Mouse (Mus musculus): Measurements from ENCODE around the gene Gnb1l. TPM values are rescaled to one million over a fixed set of nuclear protein-coding genes. Genes with fewer than 3 reads are reported as not detected.
A peak's percentile ranks its signal among the peaks of the same experiment; 100 is the strongest.

Gene Gnb1l
- polyA plus RNA-seq, 1 experiment from 2014 or later = 16.9 TPM

GRCm38 (mm10) chr16:18583169-18583568 lies 84.7 kb downstream of the Gnb1l start:
- Histone ChIP-seq H3K27me3 (replicated peaks; ENCODE audit: control insufficient read depth, insufficient read depth, low read length) (peaks cover 94% of the 10 kb centered on the region), H3K27ac (ENCODE audit: low read depth) (no peak overlapping the region), H3K4me2 (ENCODE audit: low read length) (no peak overlapping the region), H3K9ac (ENCODE audit: low read length) (no peak overlapping the region), H3K4me3 (ENCODE audit: low read depth, low read length) (no peak overlapping the region), H3K36me3 (ENCODE audit: control insufficient read depth, insufficient read depth, low read length) (no peaks in the 10 kb centered on the region), H3K9me3 (ENCODE audit: control insufficient read depth, low read length) (no peaks in the 10 kb centered on the region), H3K4me1 (replicated peaks; ENCODE audit: control insufficient read depth, insufficient read depth, low read length) (peaks cover 18% of the 10 kb centered on the region)
- ATAC-seq (replicated peaks; ENCODE audit: low FRiP score, low TSS enrichment, low read depth) (no peak), DNase-seq (ENCODE audit: low spot score) (no peak)
- WGBS = 29% methylated on average over 10 of the region's 10 CpGs

- H3K4me2 ChIP-seq (ENCODE audit: low read length) = no peak overlapping the region
- 24% methylated on average over 10 of the region's 10 CpGs for WGBS
Measured at GRCm38 (mm10) chr16:18583673-18584357, 85.3 kb downstream of the Gnb1l start.

GRCm38 (mm10) chr16:18584901-18585510 lies 86.5 kb downstream of the Gnb1l start:
- Histone ChIP-seq H3K4me1 (replicated peaks; ENCODE audit: control insufficient read depth, insufficient read depth, low read length) (peaks cover 23% of the 10 kb centered on the region), H3K9me3 (ENCODE audit: control insufficient read depth, low read length) (no peaks in the 10 kb centered on the region), H3K27me3 (replicated peaks; ENCODE audit: control insufficient read depth, insufficient read depth, low read length) (peaks cover 100% of the 10 kb centered on the region), H3K36me3 (ENCODE audit: control insufficient read depth, insufficient read depth, low read length) (no peaks in the 10 kb centered on the region), H3K9ac (ENCODE audit: low read length) (no peak overlapping the region), H3K4me2 (ENCODE audit: low read length) (no peak overlapping the region), H3K27ac (ENCODE audit: low read depth) (no peak overlapping the region), H3K4me3 (ENCODE audit: low read depth, low read length) (no peak overlapping the region)
- ATAC-seq (replicated peaks; ENCODE audit: low FRiP score, low TSS enrichment, low read depth) (no peak), DNase-seq (ENCODE audit: low spot score) (no peak)
- 40% methylated on average over 10 of the region's 10 CpGs for WGBS

More at GRCm38 (mm10) chr16:18583673-18584357, 85.3 kb downstream of the Gnb1l start:
- no peak for DNase-seq (ENCODE audit: low spot score)
- Histone ChIP-seq H3K36me3 (ENCODE audit: control insufficient read depth, insufficient read depth, low read length) (no peaks in the 10 kb centered on the region), H3K27ac (ENCODE audit: low read depth) (no peak overlapping the region), H3K4me1 (replicated peaks; ENCODE audit: control insufficient read depth, insufficient read depth, low read length) (peaks cover 23% of the 10 kb centered on the region), H3K4me3 (ENCODE audit: low read depth, low read length) (no peak overlapping the region), H3K9me3 (ENCODE audit: control insufficient read depth, low read length) (no peaks in the 10 kb centered on the region), H3K9ac (ENCODE audit: low read length) (no peak overlapping the region), H3K27me3 (replicated peaks; ENCODE audit: control insufficient read depth, insufficient read depth, low read length) (peaks cover 98% of the 10 kb centered on the region)
- no peak for ATAC-seq (replicated peaks; ENCODE audit: low FRiP score, low TSS enrichment, low read depth)

GRCm38 (mm10) chr16:18585676-18586075 lies 87.2 kb downstream of the Gnb1l start:
- Histone ChIP-seq H3K9me3 (ENCODE audit: control insufficient read depth, low read length) (no peaks in the 10 kb centered on the region), H3K36me3 (ENCODE audit: control insufficient read depth, insufficient read depth, low read length) (no peaks in the 10 kb centered on the region), H3K9ac (ENCODE audit: low read length) (no peak overlapping the region), H3K4me3 (ENCODE audit: low read depth, low read length) (no peak overlapping the region), H3K27ac (ENCODE audit: low read depth) (no peak overlapping the region), H3K4me1 (replicated peaks; ENCODE audit: control insufficient read depth, insufficient read depth, low read length) (peaks cover 26% of the 10 kb centered on the region), H3K27me3 (replicated peaks; ENCODE audit: control insufficient read depth, insufficient read depth, low read length) (peaks cover 100% of the 10 kb centered on the region), H3K4me2 (ENCODE audit: low read length) (no peak overlapping the region)
- DNase-seq (ENCODE audit: low spot score) (peak; percentile 79), ATAC-seq (replicated peaks; ENCODE audit: low FRiP score, low TSS enrichment, low read depth) (no peak)
- 24% methylated on average over 10 of the region's 10 CpGs for WGBS

- Histone ChIP-seq H3K9ac (ENCODE audit: low read length) (peak overlapping the region; percentile 22; the same call in 1 of the 2 replicates), H3K36me3 (ENCODE audit: control insufficient read depth, insufficient read depth, low read length) (no peaks in the 10 kb centered on the region), H3K27me3 (replicated peaks; ENCODE audit: control insufficient read depth, insufficient read depth, low read length) (peaks cover 100% of the 10 kb centered on the region), H3K4me1 (replicated peaks; ENCODE audit: control insufficient read depth, insufficient read depth, low read length) (peaks cover 28% of the 10 kb centered on the region), H3K9me3 (ENCODE audit: control insufficient read depth, low read length) (no peaks in the 10 kb centered on the region), H3K4me2 (ENCODE audit: low read length) (peak overlapping the region; percentile 58), H3K4me3 (ENCODE audit: low read depth, low read length) (peak overlapping the region; percentile 37), H3K27ac (ENCODE audit: low read depth) (no peak overlapping the region)
- ATAC-seq (replicated peaks; ENCODE audit: low FRiP score, low TSS enrichment, low read depth) = no peak
- 2% methylated on average over 77 of the region's 83 CpGs for WGBS
- peak; percentile 78 for DNase-seq (ENCODE audit: low spot score)
Measured at GRCm38 (mm10) chr16:18586076-18586905, 87.8 kb downstream of the Gnb1l start.

GRCm38 (mm10) chr16:18586906-18587546 lies 88.5 kb downstream of the Gnb1l start:
- H3K9ac ChIP-seq (ENCODE audit: low read length) = peak overlapping the region; percentile 22; the same call in 1 of the 2 replicates
- H3K4me2 ChIP-seq (ENCODE audit: low read length) = peak overlapping the region; percentile 58
- H3K4me1 ChIP-seq (replicated peaks; ENCODE audit: control insufficient read depth, insufficient read depth, low read length) = peaks cover 28% of the 10 kb centered on the region
- peaks cover 100% of the 10 kb centered on the region for H3K27me3 ChIP-seq (replicated peaks; ENCODE audit: control insufficient read depth, insufficient read depth, low read length)
- H3K27ac ChIP-seq (ENCODE audit: low read depth) = no peak overlapping the region
- 3% methylated on average over 29 of the region's 62 CpGs for WGBS
- H3K36me3 ChIP-seq (ENCODE audit: control insufficient read depth, insufficient read depth, low read length) = no peaks in the 10 kb centered on the region
- ATAC-seq (replicated peaks; ENCODE audit: low FRiP score, low TSS enrichment, low read depth) = no peak
- no peaks in the 10 kb centered on the region for H3K9me3 ChIP-seq (ENCODE audit: control insufficient read depth, low read length)
- H3K4me3 ChIP-seq (ENCODE audit: low read depth, low read length) = peak overlapping the region; percentile 37
- DNase-seq (ENCODE audit: low spot score) = no peak

- DNase-seq (ENCODE audit: low spot score) = peak; percentile 81
- H3K4me1 ChIP-seq (replicated peaks; ENCODE audit: control insufficient read depth, insufficient read depth, low read length) = peaks cover 28% of the 10 kb centered on the region
Measured at GRCm38 (mm10) chr16:18587847-18588737, 89.6 kb downstream of the Gnb1l start.

More at GRCm38 (mm10) chr16:18587847-18588737, 89.6 kb downstream of the Gnb1l start:
- Histone ChIP-seq H3K4me3 (ENCODE audit: low read depth, low read length) (peak overlapping the region; percentile 37), H3K9me3 (ENCODE audit: control insufficient read depth, low read length) (no peaks in the 10 kb centered on the region), H3K27me3 (replicated peaks; ENCODE audit: control insufficient read depth, insufficient read depth, low read length) (peaks cover 97% of the 10 kb centered on the region), H3K4me2 (ENCODE audit: low read length) (peak overlapping the region; percentile 32), H3K27ac (ENCODE audit: low read depth) (no peak overlapping the region), H3K9ac (ENCODE audit: low read length) (no peak overlapping the region), H3K36me3 (ENCODE audit: control insufficient read depth, insufficient read depth, low read length) (no peaks in the 10 kb centered on the region)
- ATAC-seq (replicated peaks; ENCODE audit: low FRiP score, low TSS enrichment, low read depth) = 0 out of 2 replicates have a peak, but pooled peaks have one; percentile 28
- WGBS = 2% methylated on average over 50 of the region's 57 CpGs
